Mouse (Mus musculus): Measurements from ENCODE around the gene Psmd11. TPM values are rescaled to one million over a fixed set of nuclear protein-coding genes. Genes with fewer than 3 reads are reported as not detected.

Psmd11 gene
- polyA plus RNA-seq, 1 experiment from 2014 or later = 278 TPM

DNA sequence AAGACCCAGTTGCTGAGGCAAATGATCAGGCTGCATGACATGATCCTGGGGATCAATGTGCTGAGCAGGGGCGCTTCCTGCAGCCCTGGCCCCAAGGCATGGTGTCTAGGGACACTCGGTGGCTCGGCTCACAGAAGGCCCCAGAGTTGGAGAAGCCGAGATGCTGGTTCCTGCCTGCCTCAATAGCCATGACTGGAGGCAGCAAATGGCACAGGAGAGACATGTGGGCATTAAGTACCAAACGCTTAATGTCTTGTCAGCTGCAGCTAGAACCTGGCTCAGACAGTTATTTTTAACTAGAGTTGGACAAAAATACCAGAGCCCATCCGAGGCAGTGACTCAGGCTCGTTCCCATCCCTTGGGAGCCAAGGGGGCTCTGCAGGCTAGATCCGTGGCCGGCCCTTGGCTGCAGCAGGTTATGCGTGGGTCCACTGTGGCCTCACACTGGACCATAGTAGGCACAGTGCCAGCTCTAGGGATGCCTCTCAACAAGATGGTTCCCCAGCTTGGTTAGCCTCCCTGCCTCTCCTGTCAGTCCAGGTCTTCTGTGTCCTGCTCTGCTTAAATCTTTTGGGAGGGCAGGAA lies 57.3 kb downstream of the Psmd11 start:
- Histone ChIP-seq H3K36me3 (replicated peaks) (no peaks in the 10 kb centered on the region), H3K4me1 (peaks cover 77% of the 10 kb centered on the region), H3K9me3 (no peaks in the 10 kb centered on the region), H3K4me2 (no peak overlapping the region), H3K4me3 (no peak overlapping the region), H3K27me3 (replicated peaks) (no peaks in the 10 kb centered on the region), H3K9ac (no peak overlapping the region), H3K27ac (peak overlapping the region; percentile 87)
- WGBS = 75% methylated on average over 10 of the region's 10 CpGs
- ATAC-seq (replicated peaks) = no peak

DNA sequence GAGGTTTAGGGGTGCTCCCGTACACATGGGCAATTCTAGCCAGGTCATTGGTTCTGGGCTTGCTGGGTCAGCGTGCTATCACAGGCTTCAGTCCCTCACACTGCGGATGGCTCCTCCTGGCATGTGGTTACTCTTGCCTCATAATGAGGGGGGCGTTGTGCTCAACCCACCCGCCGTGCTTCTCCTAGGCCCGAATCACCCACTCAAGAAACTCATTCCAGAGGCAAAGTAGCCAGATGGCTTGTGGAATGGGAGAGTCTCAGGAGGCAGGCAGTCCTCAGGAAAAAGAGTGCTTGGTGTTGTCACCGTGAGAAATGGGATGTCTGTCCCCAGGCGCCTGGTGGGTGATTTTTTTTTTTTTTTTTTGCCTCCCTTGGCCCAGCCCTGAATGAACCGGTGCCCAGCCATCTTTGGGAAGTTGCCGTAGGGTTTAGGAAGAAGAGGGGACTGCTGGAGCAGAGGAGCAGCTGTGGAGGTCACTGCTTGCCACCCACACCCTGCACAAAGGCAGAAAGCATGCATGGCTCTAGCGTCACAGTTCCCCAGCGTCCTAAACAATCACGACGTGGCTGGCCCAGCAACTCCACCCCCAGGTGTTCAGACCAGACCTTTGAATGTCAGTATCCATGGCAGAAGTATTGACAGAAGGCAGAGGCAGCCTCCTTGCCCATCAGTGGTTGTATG lies 59.6 kb downstream of the Psmd11 start:
- H3K4me2 ChIP-seq = no peak overlapping the region
- H3K4me3 ChIP-seq = no peak overlapping the region
- no peaks in the 10 kb centered on the region for H3K27me3 ChIP-seq (replicated peaks)
- H3K9me3 ChIP-seq = no peaks in the 10 kb centered on the region
- H3K9ac ChIP-seq = no peak overlapping the region
- ATAC-seq (replicated peaks) = no peak
- H3K36me3 ChIP-seq (replicated peaks) = no peaks in the 10 kb centered on the region
- H3K4me1 ChIP-seq = peaks cover 56% of the 10 kb centered on the region
- 60% methylated on average over 15 of the region's 15 CpGs for WGBS
- no peak overlapping the region for H3K27ac ChIP-seq

DNA sequence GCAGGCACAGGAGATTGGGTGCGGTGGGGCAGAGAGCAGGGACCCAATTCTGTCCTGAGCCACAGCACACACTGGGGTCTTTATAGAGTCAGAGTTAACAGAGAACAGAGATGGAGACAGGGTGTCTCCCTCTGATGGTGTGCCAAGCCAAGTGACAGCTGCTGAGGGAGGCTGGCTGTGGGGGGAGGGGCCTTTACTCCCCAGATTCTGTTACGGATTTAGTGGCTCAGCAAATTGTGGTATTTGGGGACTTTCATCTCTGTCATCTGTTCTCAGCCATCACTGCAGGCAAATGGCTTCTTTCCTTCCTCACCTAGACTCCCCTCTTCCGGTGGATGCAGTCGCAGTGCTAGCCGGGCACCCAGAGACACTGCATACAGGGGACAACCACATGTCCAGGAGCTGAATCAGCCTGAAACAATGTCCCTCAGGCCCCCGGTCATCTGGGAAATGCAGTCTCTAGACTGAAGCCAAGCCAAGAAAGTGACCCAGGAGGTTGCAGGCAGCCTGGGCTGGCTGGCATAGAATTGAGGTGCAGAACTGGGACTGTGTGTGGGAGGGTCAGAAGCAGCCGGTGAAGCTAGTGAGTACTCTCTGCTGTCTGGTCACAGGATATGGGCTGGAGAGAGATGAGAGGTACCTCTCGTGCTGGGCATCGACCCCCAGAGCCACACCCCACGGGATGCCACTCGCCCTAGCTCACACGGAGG lies 60.9 kb downstream of the Psmd11 start:
- WGBS = 43% methylated on average over 12 of the region's 12 CpGs
- H3K4me3 ChIP-seq = no peak overlapping the region
- peak overlapping the region; percentile 65 for H3K27ac ChIP-seq
- peak overlapping the region; percentile 24; the same call in 1 of the 2 replicates for H3K9ac ChIP-seq
- H3K4me1 ChIP-seq = peaks cover 47% of the 10 kb centered on the region
- no peaks in the 10 kb centered on the region for H3K36me3 ChIP-seq (replicated peaks)
- H3K27me3 ChIP-seq (replicated peaks) = no peaks in the 10 kb centered on the region
- no peak overlapping the region for H3K4me2 ChIP-seq
- ATAC-seq (replicated peaks) = no peak
- H3K9me3 ChIP-seq = no peaks in the 10 kb centered on the region

DNA sequence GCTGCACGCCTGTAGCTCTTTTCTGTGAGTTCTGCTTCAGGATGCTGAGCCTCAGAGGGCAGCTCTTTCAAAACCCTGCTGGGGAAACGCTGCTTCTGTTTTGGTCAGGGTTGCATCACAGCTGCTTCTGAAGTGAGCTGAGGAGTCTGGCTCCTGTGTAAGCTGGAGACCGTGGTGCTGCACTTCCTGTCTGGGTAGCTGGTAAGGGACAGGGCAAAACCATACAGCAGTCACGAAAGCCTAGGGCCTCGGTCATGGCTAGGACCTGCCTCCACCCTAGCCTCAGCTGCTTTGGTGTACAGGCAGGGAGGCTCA lies 61.4 kb downstream of the Psmd11 start:
- Histone ChIP-seq H3K4me1 (peaks cover 43% of the 10 kb centered on the region), H3K27ac (peak overlapping the region; percentile 65), H3K9me3 (no peaks in the 10 kb centered on the region), H3K36me3 (replicated peaks) (no peaks in the 10 kb centered on the region), H3K27me3 (replicated peaks) (no peaks in the 10 kb centered on the region), H3K4me3 (no peak overlapping the region), H3K4me2 (no peak overlapping the region), H3K9ac (0 out of 2 replicates have a peak overlapping the region, but pooled peaks have one; percentile 24)
- ATAC-seq (replicated peaks) = no peak
- 65% methylated on average over 5 of the region's 5 CpGs for WGBS

DNA sequence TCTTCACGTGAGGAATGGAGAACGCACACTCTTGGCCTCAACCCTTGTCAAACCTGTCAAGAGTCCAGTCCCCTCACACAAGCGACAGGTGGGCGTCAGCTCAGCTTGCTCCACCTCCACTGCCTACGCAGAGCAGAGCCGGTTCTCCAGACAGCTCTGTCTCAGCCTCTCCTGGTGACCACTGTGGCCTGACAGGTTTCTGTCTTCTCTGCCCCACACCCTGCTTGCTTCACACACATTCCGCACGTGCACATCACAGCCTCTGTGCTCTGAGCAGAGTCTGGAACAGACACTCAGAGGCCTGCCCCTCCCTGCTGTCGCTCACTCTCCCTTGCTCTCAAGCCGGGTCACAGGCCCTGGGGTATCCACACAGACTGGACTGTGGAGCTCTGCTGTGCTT lies 62.4 kb downstream of the Psmd11 start:
- 77% methylated on average over 10 of the region's 10 CpGs for WGBS

DNA sequence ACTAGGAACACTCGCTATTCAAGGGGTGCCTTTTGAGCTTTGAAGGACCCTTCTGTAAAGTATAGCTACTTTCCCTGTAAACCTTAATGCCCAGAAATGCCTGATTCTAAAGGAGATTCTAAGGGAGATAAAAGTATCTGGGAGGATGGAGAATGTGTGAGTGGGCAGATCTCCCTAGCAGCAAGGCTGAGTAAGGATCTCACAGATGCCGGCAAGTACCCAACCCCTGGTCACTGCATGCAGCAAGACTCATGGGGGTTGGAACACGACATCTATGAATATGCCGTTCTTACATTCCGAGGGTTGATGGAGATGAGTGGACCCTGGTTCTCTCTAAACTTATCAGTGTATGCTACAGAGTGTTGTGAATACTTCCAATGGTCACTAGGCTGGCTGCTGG lies 64.8 kb downstream of the Psmd11 start:
- Histone ChIP-seq H3K4me3 (no peak overlapping the region), H3K27me3 (replicated peaks) (no peaks in the 10 kb centered on the region), H3K36me3 (replicated peaks) (no peaks in the 10 kb centered on the region), H3K27ac (no peak overlapping the region), H3K9me3 (no peaks in the 10 kb centered on the region), H3K4me2 (no peak overlapping the region), H3K4me1 (peaks cover 30% of the 10 kb centered on the region), H3K9ac (no peak overlapping the region)
- no peak for ATAC-seq (replicated peaks)
- WGBS = 92% methylated on average over 5 of the region's 5 CpGs

More for the DNA sequence above, 62.4 kb downstream of the Psmd11 start:
- Histone ChIP-seq H3K4me1 (peaks cover 35% of the 10 kb centered on the region), H3K36me3 (replicated peaks) (no peaks in the 10 kb centered on the region), H3K9ac (no peak overlapping the region), H3K27me3 (replicated peaks) (no peaks in the 10 kb centered on the region), H3K9me3 (no peaks in the 10 kb centered on the region), H3K4me2 (no peak overlapping the region), H3K27ac (no peak overlapping the region), H3K4me3 (no peak overlapping the region)
- ATAC-seq (replicated peaks) = no peak

DNA sequence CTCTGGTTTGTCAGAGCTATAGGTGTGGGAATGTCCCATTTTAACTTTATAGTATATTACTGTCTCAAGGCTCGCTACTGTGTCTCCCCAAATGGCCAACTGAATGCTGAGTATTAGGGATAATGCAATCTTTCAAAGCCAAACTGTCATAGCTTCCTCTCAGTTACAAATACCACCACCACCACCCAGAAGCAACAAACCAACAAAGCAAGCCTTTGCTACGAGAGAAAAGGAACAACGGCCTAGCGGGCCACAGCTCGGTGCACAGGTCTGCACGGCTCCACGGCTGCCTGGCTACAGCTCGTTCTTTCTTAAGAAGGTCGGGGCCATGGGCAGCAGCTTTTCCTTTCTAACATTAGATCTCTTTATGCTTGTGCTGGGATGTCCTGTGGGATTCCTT lies 66.4 kb downstream of the Psmd11 start:
- WGBS = 41% methylated on average over 9 of the region's 9 CpGs
- Histone ChIP-seq H3K27ac (0 out of 2 replicates have a peak overlapping the region, but pooled peaks have one; percentile 64), H3K36me3 (replicated peaks) (no peaks in the 10 kb centered on the region), H3K9me3 (no peaks in the 10 kb centered on the region), H3K9ac (no peak overlapping the region), H3K27me3 (replicated peaks) (no peaks in the 10 kb centered on the region), H3K4me2 (no peak overlapping the region), H3K4me3 (no peak overlapping the region), H3K4me1 (peaks cover 30% of the 10 kb centered on the region)
- no peak for ATAC-seq (replicated peaks)

DNA sequence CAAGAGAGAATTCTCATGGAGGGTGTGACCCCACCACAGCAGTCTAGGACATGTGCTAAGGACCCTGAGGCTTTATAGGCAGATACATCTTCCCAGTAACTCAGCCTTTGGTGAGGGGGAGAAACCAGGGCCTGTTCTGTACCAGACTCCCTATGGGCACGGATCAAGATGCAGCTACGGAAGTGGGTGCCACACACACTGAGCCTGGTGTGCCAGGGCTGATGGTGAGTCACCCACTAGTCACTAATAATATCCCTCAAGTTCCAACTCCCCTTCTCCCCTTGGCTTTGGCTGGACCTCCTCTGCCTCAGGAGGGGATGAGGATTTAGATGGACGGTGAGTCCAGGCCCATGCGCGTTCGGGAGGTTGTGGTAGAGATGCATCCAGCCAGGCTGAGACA lies 67.6 kb downstream of the Psmd11 start:
- ATAC-seq (replicated peaks) = no peak
- 91% methylated on average over 6 of the region's 6 CpGs for WGBS
- no peak overlapping the region for H3K9ac ChIP-seq
- no peak overlapping the region for H3K4me3 ChIP-seq
- peaks cover 34% of the 10 kb centered on the region for H3K4me1 ChIP-seq
- H3K27me3 ChIP-seq (replicated peaks) = no peaks in the 10 kb centered on the region
- no peaks in the 10 kb centered on the region for H3K9me3 ChIP-seq
- no peak overlapping the region for H3K4me2 ChIP-seq
- H3K36me3 ChIP-seq (replicated peaks) = no peaks in the 10 kb centered on the region
- no peak overlapping the region for H3K27ac ChIP-seq

DNA sequence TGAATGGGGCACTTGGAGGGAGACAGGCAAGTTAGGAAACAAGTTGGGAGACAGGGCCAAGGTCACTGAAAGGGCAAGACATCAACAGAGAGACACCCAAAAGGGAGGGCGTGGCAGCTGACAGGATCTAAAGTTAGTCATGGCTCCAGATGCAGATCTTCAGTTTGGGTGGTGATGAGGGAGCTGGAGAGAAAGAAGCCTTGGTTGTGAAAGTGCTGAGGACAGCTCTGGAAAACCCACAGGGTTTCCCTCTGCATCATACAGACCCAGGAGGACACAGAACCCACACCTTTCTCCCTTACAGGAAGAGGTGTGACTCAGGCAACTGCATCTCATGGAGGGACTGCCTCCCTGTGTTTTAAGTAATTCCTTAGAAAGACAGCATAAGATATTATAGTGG lies 68.2 kb downstream of the Psmd11 start:
- no peak for ATAC-seq (replicated peaks)
- 78% methylated on average over 1 of the region's 1 CpGs for WGBS
- no peak overlapping the region for H3K27ac ChIP-seq
- no peak overlapping the region for H3K4me3 ChIP-seq
- H3K9ac ChIP-seq = no peak overlapping the region
- H3K4me2 ChIP-seq = no peak overlapping the region
- no peaks in the 10 kb centered on the region for H3K9me3 ChIP-seq
- no peaks in the 10 kb centered on the region for H3K27me3 ChIP-seq (replicated peaks)
- peaks cover 34% of the 10 kb centered on the region for H3K4me1 ChIP-seq
- H3K36me3 ChIP-seq (replicated peaks) = no peaks in the 10 kb centered on the region

DNA sequence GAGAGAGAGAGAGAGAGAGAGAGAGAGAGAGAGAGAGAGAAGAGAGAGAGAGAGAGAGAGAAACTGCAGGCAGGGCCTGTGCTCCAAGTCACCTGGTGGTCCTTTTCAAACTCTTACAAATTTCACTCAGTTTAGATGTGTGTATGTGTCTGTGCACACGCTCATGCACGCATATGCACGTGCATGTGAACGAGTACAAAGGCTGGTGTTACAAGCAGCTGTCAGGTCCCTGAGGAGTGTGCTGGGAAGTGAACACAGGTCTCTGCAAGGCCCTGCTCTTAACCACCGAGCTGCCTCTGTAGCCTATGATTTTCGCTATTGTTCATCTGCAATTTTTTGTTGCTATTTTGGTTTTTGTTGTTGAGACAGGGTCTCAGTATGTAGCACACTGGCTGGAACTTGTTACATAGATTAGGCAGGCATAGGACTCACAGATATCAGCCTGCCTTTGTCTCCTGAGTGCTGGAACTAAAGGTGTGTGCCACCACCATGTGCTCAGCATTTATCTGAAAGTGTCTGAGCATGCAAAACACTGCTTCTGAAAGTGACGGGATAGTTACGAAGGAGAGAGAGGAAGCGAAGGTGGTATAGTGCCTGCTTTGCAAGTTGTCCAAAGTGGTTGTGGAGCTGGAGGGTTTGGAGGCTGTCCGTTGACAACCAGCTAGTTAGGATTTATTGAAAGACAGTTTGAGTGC lies 69.0 kb downstream of the Psmd11 start:
- no peak for ATAC-seq (replicated peaks)
- H3K9me3 ChIP-seq = no peaks in the 10 kb centered on the region

DNA sequence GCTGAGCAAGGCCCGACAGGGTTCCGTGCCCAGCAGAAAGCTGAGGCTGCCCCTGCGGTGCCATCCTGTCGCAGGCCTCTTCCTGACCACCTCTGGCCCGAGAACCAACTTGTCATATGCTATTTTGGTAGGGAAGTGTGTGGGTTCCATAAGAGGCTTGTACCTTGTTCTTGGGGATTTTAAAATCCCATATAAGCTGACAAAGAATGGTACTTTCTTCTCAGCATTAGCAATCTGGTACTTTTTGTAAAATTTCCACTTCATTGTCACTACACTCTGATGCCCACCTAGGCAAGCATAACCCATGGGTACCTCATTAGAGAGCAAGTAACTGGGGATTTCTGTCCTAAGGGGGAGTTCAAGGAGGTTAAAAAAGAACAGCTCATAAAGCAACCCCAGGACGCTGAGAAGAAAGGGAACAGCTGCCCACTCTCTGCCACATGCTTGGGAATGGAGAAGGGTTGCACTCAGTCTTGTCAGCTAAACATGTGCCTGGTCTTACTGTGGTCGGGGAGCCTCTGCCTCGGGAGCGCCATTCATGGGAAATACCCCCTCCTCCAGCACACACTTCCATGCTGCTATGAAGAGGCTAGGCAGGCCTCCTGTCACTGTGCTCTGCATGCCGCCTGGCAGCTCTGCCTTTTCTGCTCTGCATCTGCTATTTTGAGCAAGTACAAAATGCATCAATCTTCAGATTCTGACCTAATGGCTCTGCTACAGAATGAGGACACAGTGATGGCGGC lies 70.1 kb downstream of the Psmd11 start:
- no peak overlapping the region for H3K4me3 ChIP-seq
- H3K4me2 ChIP-seq = no peak overlapping the region
- no peaks in the 10 kb centered on the region for H3K36me3 ChIP-seq (replicated peaks)
- H3K4me1 ChIP-seq = peaks cover 40% of the 10 kb centered on the region
- H3K27ac ChIP-seq = peak overlapping the region; percentile 76
- H3K9me3 ChIP-seq = no peaks in the 10 kb centered on the region
- H3K9ac ChIP-seq = peak overlapping the region; percentile 20; the same call in 1 of the 2 replicates
- no peaks in the 10 kb centered on the region for H3K27me3 ChIP-seq (replicated peaks)
- 0 out of 2 replicates have a peak, but pooled peaks have one; percentile 38 for ATAC-seq (replicated peaks)
- WGBS = 49% methylated on average over 11 of the region's 11 CpGs

More for the DNA sequence above, 69.0 kb downstream of the Psmd11 start:
- H3K4me1 ChIP-seq = peaks cover 34% of the 10 kb centered on the region
- H3K4me2 ChIP-seq = no peak overlapping the region
- no peaks in the 10 kb centered on the region for H3K27me3 ChIP-seq (replicated peaks)
- no peak overlapping the region for H3K4me3 ChIP-seq
- H3K27ac ChIP-seq = no peak overlapping the region
- no peaks in the 10 kb centered on the region for H3K36me3 ChIP-seq (replicated peaks)
- 82% methylated on average over 10 of the region's 10 CpGs for WGBS
- no peak overlapping the region for H3K9ac ChIP-seq

DNA sequence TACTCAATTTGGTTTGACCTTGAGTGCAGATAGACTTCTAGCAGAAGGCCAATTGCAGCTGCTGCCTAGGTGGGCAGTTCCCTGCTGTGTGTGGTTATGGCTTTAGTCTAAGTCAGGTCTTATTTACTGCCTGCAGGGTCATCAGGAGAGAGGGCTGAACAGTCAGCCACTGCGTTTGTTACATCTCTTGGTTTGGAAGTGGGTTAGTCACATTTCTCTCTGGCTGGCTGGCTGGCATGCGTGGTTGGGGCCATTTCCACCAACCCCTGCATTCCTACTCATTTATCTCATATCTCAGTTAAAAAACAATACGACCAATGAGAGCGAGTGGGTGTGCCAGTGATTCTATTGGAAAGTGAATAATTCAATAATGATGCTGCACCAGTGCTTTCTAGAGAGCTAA lies 71.1 kb downstream of the Psmd11 start:
- H3K4me3 ChIP-seq = no peak overlapping the region
- H3K4me1 ChIP-seq = peaks cover 45% of the 10 kb centered on the region
- H3K27ac ChIP-seq = peak overlapping the region; percentile 76
- H3K9ac ChIP-seq = no peak overlapping the region
- H3K36me3 ChIP-seq (replicated peaks) = no peaks in the 10 kb centered on the region
- no peaks in the 10 kb centered on the region for H3K9me3 ChIP-seq
- WGBS = 67% methylated on average over 4 of the region's 4 CpGs
- ATAC-seq (replicated peaks) = no peak
- no peaks in the 10 kb centered on the region for H3K27me3 ChIP-seq (replicated peaks)
- no peak overlapping the region for H3K4me2 ChIP-seq
